Mouse (Mus musculus) lung, adult 2 months (tissue): ENCODE measurements around the gene Zfp979.
"Not testable (repeated sequence)": the region's sequence is repeated elsewhere in the genome, so short reads cannot be mapped to it uniquely, and the experiment has no call there.

Experiments used
- CTCF ChIP-seq: fragments of 200-500 bp; IDR thresholded peaks from 2 replicates; pipeline ENCODE4 v1.5.1; 2011; ENCODE audit warnings: mild to moderate bottlenecking, low read length, control low read depth; ENCODE audit not compliant: insufficient read depth
- POLR2A ChIP-seq: fragments of 200-500 bp; IDR thresholded peaks from 2 replicates; pipeline ENCODE4 v1.6.1; 2011; ENCODE audit warnings: low read depth, mild to moderate bottlenecking, control low read depth, low read length, borderline replicate concordance; ENCODE audit errors: extremely low read depth

- not testable (repeated sequence) for TF ChIP-seq CTCF, POLR2A
Measured at GRCm38 (mm10) chr4:147641932-147642331, 381 bp downstream of the Zfp979 start.
